Mouse (Mus musculus) CH12.LX (cell line): Measurements from ENCODE around the gene Gm4969.

Experiments
- CHD2 ChIP-seq: IDR thresholded peaks from 2 replicates; pipeline ENCODE4 v1.6.1; 2011; ENCODE audit warnings: low read length, improper control_type of control experiment
- CTCF ChIP-seq, 2 experiments: IDR thresholded peaks in 1 of 2; conservative IDR thresholded peaks in 1 of 2; 2 replicates each; pipeline ENCODE4 v1.5.1; 2011 to 2012; ENCODE audit warnings: low read depth in 2 of 2, low read length in 2 of 2, improper control_type of control experiment in 1 of 2, inconsistent platforms in 1 of 2, mild to moderate bottlenecking in 1 of 2, moderate library complexity in 1 of 2
- E2F4 ChIP-seq: IDR thresholded peaks from 2 replicates; pipeline ENCODE4 v1.6.1; 2011; ENCODE audit warnings: low read depth, low read length, improper control_type of control experiment; ENCODE audit not compliant: insufficient replicate concordance
- EP300 ChIP-seq: IDR thresholded peaks from 2 replicates; pipeline ENCODE4 v1.6.1; 2011; ENCODE audit warnings: low read length, improper control_type of control experiment
- ETS1 ChIP-seq: conservative IDR thresholded peaks from 2 replicates; pipeline ENCODE4 v1.6.1; 2012; ENCODE audit warnings: low read depth, mild to moderate bottlenecking, inconsistent platforms, low read length, improper control_type of control experiment, moderate library complexity
- MAFK ChIP-seq: IDR thresholded peaks from 2 replicates; pipeline ENCODE4 v1.6.1; 2011; ENCODE audit warnings: low read length, improper control_type of control experiment; ENCODE audit not compliant: insufficient replicate concordance
- MXI1 ChIP-seq: IDR thresholded peaks from 2 replicates; pipeline ENCODE4 v1.6.1; 2011; ENCODE audit warnings: mild to moderate bottlenecking, low read depth, low read length, improper control_type of control experiment
- MYC ChIP-seq: IDR thresholded peaks from 2 replicates; pipeline ENCODE4 v1.6.1; 2011; ENCODE audit warnings: low read depth, mild to moderate bottlenecking, improper control_type of control experiment, low read length
- NELFE ChIP-seq: IDR thresholded peaks from 2 replicates; pipeline ENCODE4 v1.6.1; 2011; ENCODE audit warnings: low read depth, low read length, improper control_type of control experiment
- POLR2A ChIP-seq: IDR thresholded peaks from 2 replicates; pipeline ENCODE4 v1.6.1; 2011; ENCODE audit warnings: low read depth, mild to moderate bottlenecking, improper control_type of control experiment, low read length
- RAD21 ChIP-seq: IDR thresholded peaks from 2 replicates; pipeline ENCODE4 v1.6.1; 2011; ENCODE audit warnings: low read depth, mild to moderate bottlenecking, low read length, improper control_type of control experiment, moderate library complexity
- SMC3 ChIP-seq: IDR thresholded peaks from 2 replicates; pipeline ENCODE4 v1.6.1; 2011; ENCODE audit warnings: low read depth, low read length, improper control_type of control experiment
- USF1 ChIP-seq: IDR thresholded peaks from 2 replicates; pipeline ENCODE4 v1.6.1; 2014; ENCODE audit warnings: low read depth, mild to moderate bottlenecking, inconsistent platforms, low read length, improper control_type of control experiment
- USF2 ChIP-seq: conservative IDR thresholded peaks from 2 replicates; pipeline ENCODE4 v1.6.1; 2011; ENCODE audit warnings: low read depth, low read length, improper control_type of control experiment

DNA sequence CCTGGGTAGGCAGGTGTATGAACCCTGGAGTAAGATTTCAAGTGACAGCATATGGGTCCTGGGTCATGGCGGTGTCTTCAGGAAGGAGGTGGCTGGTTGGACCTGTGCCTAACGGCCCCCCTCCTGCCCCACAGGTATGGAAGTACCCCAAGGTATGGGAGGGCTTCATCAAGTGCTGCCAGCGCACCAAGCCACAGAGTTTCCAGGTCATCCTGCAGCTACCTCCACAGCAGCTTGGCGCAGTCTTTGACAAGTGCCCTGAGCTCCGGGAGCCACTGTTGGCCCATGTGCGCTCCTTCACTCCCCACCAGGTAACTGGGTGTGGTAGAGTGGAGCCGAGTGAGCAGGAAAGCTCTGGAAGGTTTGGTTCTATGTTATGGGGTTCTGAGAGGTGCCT lies 65.0 kb downstream of the Gm4969 start:
- TF ChIP-seq MXI1 (no peak), RAD21 (no peak), POLR2A (no peak), EP300 (no peak), CTCF (conservative IDR thresholded peaks at IDR 0.05 in 1 of 2, IDR thresholded peaks at IDR 0.05 in 1 of 2; ENCODE audit: low read depth in 2 of 2, low read length in 2 of 2) (no peak), ETS1 (no peak), MAFK (no peak), USF1 (no peak), CHD2 (no peak), MYC (no peak), SMC3 (no peak), E2F4 (no peak), USF2 (no peak), NELFE (no peak)
